In genomic region chr14:22168795-22169568, GRCm38 (mm10) we compare ENCODE assay signal across 13 mouse cellular contexts.
DNase-seq lines count a peak whose midpoint lies in the region; ATAC-seq and TF ChIP-seq lines count a peak whose summit lies in the region.
"Had no signal": no experiment of that assay in that cellular context is flagged by ENCODE, and none has a peak within 500 bp of the region (broad histone marks: within the 10 kb centered on the region; RNA-seq: fewer than 3 reads in every experiment).

No protein-coding gene starts in this region.

- no peaks in the 10 kb centered on the region for H3K36me3 ChIP-seq in intestine, embryonic 15.5 days
- no peaks in the 10 kb centered on the region for H3K36me3 ChIP-seq in intestine, postnatal 0 days (ENCODE audit: control insufficient read depth, insufficient read depth)
- H3K36me3 ChIP-seq in stomach, embryonic 14.5 days (ENCODE audit: control insufficient read depth, insufficient read depth, low read length) = no peaks in the 10 kb centered on the region
- no peaks in the 10 kb centered on the region for H3K36me3 ChIP-seq in stomach, postnatal 0 days (ENCODE audit: control insufficient read depth, insufficient read depth, low read length)
- no peaks in the 10 kb centered on the region for H3K36me3 ChIP-seq in limb, embryonic 10.5 days
- H3K36me3 ChIP-seq: forebrain, embryonic 15.5 days had no signal

- no peak overlapping the region for H3K4me3 ChIP-seq in intestine, embryonic 15.5 days (replicated peaks)
- H3K4me3 ChIP-seq in intestine, postnatal 0 days (ENCODE audit: low read depth, low read length) = no peak overlapping the region
- H3K4me3 ChIP-seq in stomach, embryonic 14.5 days (ENCODE audit: low read depth, low read length) = no peak overlapping the region
- H3K4me3 ChIP-seq in stomach, postnatal 0 days (ENCODE audit: low read depth, low read length) = no peak overlapping the region
- peak overlapping the region; percentile 35 for H3K4me3 ChIP-seq in limb, embryonic 10.5 days
- H3K4me3 ChIP-seq: forebrain, embryonic 15.5 days; left cerebral cortex, adult 2 months had no signal

- 0 out of 2 replicates have a peak, but pooled peaks have one; percentile 51 for ATAC-seq in intestine, embryonic 15.5 days
- ATAC-seq in intestine, postnatal 0 days = no peak
- ATAC-seq in stomach, embryonic 14.5 days (ENCODE audit: insufficient number of reproducible peaks, insufficient read depth, low FRiP score, low read depth) = no peak
- no peak for ATAC-seq in stomach, postnatal 0 days (ENCODE audit: low FRiP score, low TSS enrichment)
- ATAC-seq: forebrain, embryonic 15.5 days had no signal

- H3K9ac ChIP-seq in intestine, embryonic 15.5 days = no peak overlapping the region
- no peak overlapping the region for H3K9ac ChIP-seq in intestine, postnatal 0 days (ENCODE audit: low read depth, low read length)
- no peak overlapping the region for H3K9ac ChIP-seq in stomach, embryonic 14.5 days (replicated peaks; ENCODE audit: low read depth, low read length)
- no peak overlapping the region for H3K9ac ChIP-seq in stomach, postnatal 0 days (ENCODE audit: low read length)
- H3K9ac ChIP-seq: forebrain, embryonic 15.5 days had no signal

- no peaks in the 10 kb centered on the region; the same call in 1 of the 2 replicates for H3K27me3 ChIP-seq in intestine, embryonic 15.5 days (replicated peaks)
- H3K27me3 ChIP-seq in intestine, postnatal 0 days (replicated peaks; ENCODE audit: control insufficient read depth, insufficient read depth, low read length) = no peaks in the 10 kb centered on the region
- H3K27me3 ChIP-seq in stomach, embryonic 14.5 days (ENCODE audit: control insufficient read depth, insufficient read depth, low read length) = no peaks in the 10 kb centered on the region
- H3K27me3 ChIP-seq in stomach, postnatal 0 days (ENCODE audit: control insufficient read depth, insufficient read depth, low read length) = no peaks in the 10 kb centered on the region
- H3K27me3 ChIP-seq in limb, embryonic 10.5 days (ENCODE audit: low read depth, poor library complexity, severe bottlenecking) = peaks cover 81% of the 10 kb centered on the region
- H3K27me3 ChIP-seq: CH12.LX had no signal

- H3K27ac ChIP-seq in intestine, embryonic 15.5 days = no peak overlapping the region
- no peak overlapping the region for H3K27ac ChIP-seq in intestine, postnatal 0 days (ENCODE audit: low read depth, low read length)
- no peak overlapping the region for H3K27ac ChIP-seq in stomach, embryonic 14.5 days (ENCODE audit: low read length)
- H3K27ac ChIP-seq in stomach, postnatal 0 days (replicated peaks) = no peak overlapping the region
- peak overlapping the region; percentile 62 for H3K27ac ChIP-seq in limb, embryonic 10.5 days
- H3K27ac ChIP-seq: forebrain, embryonic 15.5 days; left cerebral cortex, adult 2 months had no signal

- H3K9me3 ChIP-seq in intestine, embryonic 15.5 days = no peaks in the 10 kb centered on the region
- no peaks in the 10 kb centered on the region for H3K9me3 ChIP-seq in intestine, postnatal 0 days (ENCODE audit: control insufficient read depth)
- H3K9me3 ChIP-seq in stomach, embryonic 14.5 days (ENCODE audit: control insufficient read depth, low read depth, low read length) = no peaks in the 10 kb centered on the region
- no peaks in the 10 kb centered on the region for H3K9me3 ChIP-seq in stomach, postnatal 0 days (ENCODE audit: control insufficient read depth, low read length)
- H3K9me3 ChIP-seq in limb, embryonic 10.5 days (replicated peaks) = no peaks in the 10 kb centered on the region
- H3K9me3 ChIP-seq: forebrain, embryonic 15.5 days had no signal

- no peak for TF ChIP-seq CTCF in intestine, postnatal 0 days (IDR thresholded peaks at IDR 0.05; ENCODE audit: low read depth)
- TF ChIP-seq CTCF in stomach, postnatal 0 days (IDR thresholded peaks at IDR 0.05; ENCODE audit: low read depth) = no peak

- peaks cover 15% of the 10 kb centered on the region; the same call in 1 of the 2 replicates for H3K4me1 ChIP-seq in intestine, embryonic 15.5 days (replicated peaks)
- no peaks in the 10 kb centered on the region for H3K4me1 ChIP-seq in intestine, postnatal 0 days (replicated peaks; ENCODE audit: control insufficient read depth, insufficient read depth, low read length)
- H3K4me1 ChIP-seq in stomach, embryonic 14.5 days (ENCODE audit: control insufficient read depth, insufficient read depth, low read length) = peaks cover 18% of the 10 kb centered on the region
- H3K4me1 ChIP-seq in stomach, postnatal 0 days (replicated peaks; ENCODE audit: control insufficient read depth, insufficient read depth) = no peaks in the 10 kb centered on the region
- peaks cover 35% of the 10 kb centered on the region for H3K4me1 ChIP-seq in limb, embryonic 10.5 days
- H3K4me1 ChIP-seq: forebrain, embryonic 15.5 days had no signal

- no peak overlapping the region for H3K4me2 ChIP-seq in intestine, embryonic 15.5 days (replicated peaks)
- H3K4me2 ChIP-seq in intestine, postnatal 0 days (replicated peaks; ENCODE audit: low read depth) = no peak overlapping the region
- H3K4me2 ChIP-seq in stomach, embryonic 14.5 days (replicated peaks; ENCODE audit: low read depth, low read length) = peak overlapping the region; percentile 10; the same call in 1 of the 2 replicates
- no peak overlapping the region for H3K4me2 ChIP-seq in stomach, postnatal 0 days (replicated peaks; ENCODE audit: low read depth)
- H3K4me2 ChIP-seq: forebrain, embryonic 15.5 days had no signal

- 51% methylated on average over 14 of the region's 14 CpGs for WGBS in intestine, embryonic 15.5 days
- 63% methylated on average over 14 of the region's 14 CpGs for WGBS in intestine, postnatal 0 days
- 28% methylated on average over 14 of the region's 14 CpGs for WGBS in stomach, embryonic 14.5 days
- 53% methylated on average over 14 of the region's 14 CpGs for WGBS in stomach, postnatal 0 days
- WGBS in limb, embryonic 10.5 days = 15% methylated on average over 14 of the region's 14 CpGs

- no peak for TF ChIP-seq EP300 in stomach, postnatal 0 days (optimal IDR thresholded peaks at IDR 0.05)

- DNase-seq in stomach, postnatal 0 days (ENCODE audit: low spot score) = no peak
- no peak for DNase-seq in limb, embryonic 10.5 days (ENCODE audit: low spot score)
- peak; percentile 31 for DNase-seq in yolk sac, embryonic 10.5 days (ENCODE audit: low spot score)
- no peak for DNase-seq in right cerebral cortex, postnatal 36 days (ENCODE audit: low spot score in 2 of 2)
- no peak for DNase-seq in urinary bladder, adult 2 months (ENCODE audit: low spot score)
- DNase-seq: adrenal gland, postnatal 25 days; kidney, adult 18-20 months had no signal
